Mouse (Mus musculus): ENCODE data around the gene Mex3b.

DNA sequence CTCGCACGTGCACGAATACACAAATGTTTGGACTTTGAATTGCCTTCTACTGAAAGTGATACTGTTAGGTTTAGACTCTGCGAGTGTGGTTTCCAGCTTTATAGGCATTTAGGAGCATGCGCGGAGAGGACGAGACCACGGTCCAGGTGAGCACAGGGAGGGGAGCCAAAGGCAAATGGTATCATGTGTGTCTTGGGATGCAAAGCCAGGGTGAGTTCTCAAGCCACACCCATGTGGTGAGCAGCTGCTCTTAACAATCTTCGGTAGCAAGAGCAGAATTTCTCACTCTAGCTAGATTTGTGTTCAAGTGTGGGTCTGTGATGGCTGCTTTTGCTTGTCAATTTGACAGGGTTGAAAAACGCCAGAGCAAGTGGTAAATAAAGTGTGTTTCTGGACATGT, 44.4 kb downstream of the Mex3b start:
- TF ChIP-seq POLR2A (IDR thresholded peaks at IDR 0.05; ENCODE audit: borderline replicate concordance, insufficient read depth, low read length) (no peak), CTCF (IDR thresholded peaks at IDR 0.05; ENCODE audit: borderline replicate concordance, insufficient read depth, low read depth, low read length) (no peak)
